Mouse (Mus musculus) midbrain, embryonic 14.5 days (tissue): ENCODE data around the gene Adamts14. TPM values are rescaled to one million over a fixed set of nuclear protein-coding genes. Genes with fewer than 3 reads are reported as not detected.

Source experiments
- ATAC-seq: fragments of 200-750 bp; cut with Nextera tagmentation; 2 replicates; pipeline ENCODE4 v1.8.0; 2017; ENCODE audit warnings: moderate number of reproducible peaks, moderate library complexity; ENCODE audit not compliant: low FRiP score, low TSS enrichment
- DNase-seq: peaks from one replicate; pipeline ENCODE4 v3.0.0-alpha.2; 2015
- H3K27ac ChIP-seq: fragments of 300-500 bp; sonication (generic); replicated peaks from 2 replicates; pipeline ENCODE4 v1.5.1; 2014; ENCODE audit warnings: mild to moderate bottlenecking, low read depth, low read length, moderate library complexity
- H3K27me3 ChIP-seq: fragments of 300-500 bp; sonication (generic); 2 replicates; pipeline ENCODE4 v1.6.1; 2014; ENCODE audit warnings: low read length, control low read depth, mixed read lengths; ENCODE audit not compliant: control insufficient read depth, insufficient read depth
- H3K36me3 ChIP-seq: fragments of 300-500 bp; sonication (generic); 2 replicates; pipeline ENCODE4 v1.6.1; 2014; ENCODE audit warnings: low read length, control low read depth; ENCODE audit not compliant: control insufficient read depth, insufficient read depth
- H3K4me1 ChIP-seq: fragments of 300-500 bp; sonication (generic); 2 replicates; pipeline ENCODE4 v1.6.1; 2014; ENCODE audit warnings: mild to moderate bottlenecking, antibody characterized with exemption, low read length, control low read depth; ENCODE audit not compliant: control insufficient read depth, insufficient read depth
- H3K4me2 ChIP-seq: fragments of 300-500 bp; sonication (generic); 2 replicates; pipeline ENCODE4 v1.6.1; 2014; ENCODE audit warnings: mild to moderate bottlenecking, low read length, moderate library complexity
- H3K4me3 ChIP-seq: fragments of 300-500 bp; sonication (generic); replicated peaks from 2 replicates; pipeline ENCODE4 v1.5.1; 2014; ENCODE audit warnings: low read depth, low read length
- H3K9ac ChIP-seq: fragments of 300-500 bp; sonication (generic); replicated peaks from 2 replicates; pipeline ENCODE4 v1.6.1; 2014; ENCODE audit warnings: mild to moderate bottlenecking, low read length, moderate library complexity
- H3K9me3 ChIP-seq: fragments of 300-500 bp; sonication (generic); 2 replicates; pipeline ENCODE4 v1.6.1; 2016; ENCODE audit warnings: low read length, control low read depth, mixed read lengths; ENCODE audit not compliant: control insufficient read depth
- WGBS: fragments of 180-500 bp; shearing (Covaris S2); extraction: QIAGEN DNeasy Blood & Tissue Kit; methylation state at CpG from one replicate; pipeline ENCODE4 v1.1.7; 2014; 5-methylcytosine and 5-hydroxymethylcytosine counted together
- polyA plus RNA-seq: library from polyadenylated mRNA; unstranded; fragments of >200 nt; fragmentation: Nextera tagmentation; extraction: Ambion mirVana; gene quantifications from 2 replicates; pipeline ENCODE4 v1.2.1, GENCODE M21; 2014

Gene Adamts14
- polyA plus RNA-seq, 1 experiment from 2014 or later: 0.22 TPM

DNA sequence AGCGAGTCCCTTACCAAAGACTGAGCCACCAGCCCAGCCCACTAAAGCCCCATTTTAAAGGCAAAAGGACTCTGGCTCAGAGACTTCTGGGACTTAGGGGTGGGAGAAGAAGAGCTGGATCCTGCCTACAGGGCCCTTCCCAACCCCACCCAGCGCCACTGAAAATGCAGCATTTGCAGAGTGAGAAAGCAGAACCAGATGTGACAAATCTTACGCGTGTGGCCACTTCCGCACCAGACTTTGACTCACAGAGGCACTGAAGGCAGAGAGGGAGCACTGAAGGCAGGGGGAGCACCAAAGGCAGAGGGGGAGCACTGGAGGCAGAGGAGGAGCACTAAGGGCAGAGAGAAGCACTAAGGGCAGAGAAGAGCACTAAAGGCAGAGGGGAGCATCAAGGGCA lies 5.9 kb downstream of the Adamts14 start:
- H3K4me3 ChIP-seq: no peak overlapping the region
- no peak overlapping the region for H3K27ac ChIP-seq
- ATAC-seq (no peak), DNase-seq (no peak)
- no peak overlapping the region for H3K9ac ChIP-seq
- H3K9me3 ChIP-seq: no peaks in the 10 kb centered on the region
- no peak overlapping the region for H3K4me2 ChIP-seq
- 94% methylated on average over 5 of the region's 5 CpGs for WGBS
- H3K27me3 ChIP-seq: peaks cover 6% of the 10 kb centered on the region; the same call in 1 of the 2 replicates
- H3K36me3 ChIP-seq: no peaks in the 10 kb centered on the region
- H3K4me1 ChIP-seq: no peaks in the 10 kb centered on the region

DNA sequence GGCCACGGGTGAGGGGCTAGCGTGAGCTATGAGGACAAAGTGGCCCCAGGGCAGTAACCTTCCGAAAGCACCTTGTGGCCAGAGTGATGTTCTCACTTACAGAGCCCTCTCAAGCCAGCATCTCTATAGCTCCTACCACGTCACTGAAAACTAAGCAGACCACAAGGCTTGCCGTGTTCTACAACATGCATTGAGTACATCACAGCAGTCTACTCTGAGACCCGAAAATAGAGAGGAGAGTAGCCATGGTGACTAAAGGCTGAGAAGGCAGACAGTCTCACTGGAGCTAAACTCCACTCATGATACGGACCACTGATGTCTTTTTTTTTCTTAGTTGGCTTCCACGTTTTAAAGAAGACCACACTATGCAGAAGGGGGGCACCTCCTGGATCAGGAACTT lies 9.6 kb downstream of the Adamts14 start:
- H3K27ac ChIP-seq: no peak overlapping the region
- no peak overlapping the region for H3K9ac ChIP-seq
- no peak for ATAC-seq
- H3K27me3 ChIP-seq: no peaks in the 10 kb centered on the region
- H3K4me3 ChIP-seq: no peak overlapping the region
- no peaks in the 10 kb centered on the region for H3K9me3 ChIP-seq
- DNase-seq: no peak
- H3K36me3 ChIP-seq: no peaks in the 10 kb centered on the region
- no peak overlapping the region for H3K4me2 ChIP-seq
- 78% methylated on average over 8 of the region's 8 CpGs for WGBS
- H3K4me1 ChIP-seq: no peaks in the 10 kb centered on the region

DNA sequence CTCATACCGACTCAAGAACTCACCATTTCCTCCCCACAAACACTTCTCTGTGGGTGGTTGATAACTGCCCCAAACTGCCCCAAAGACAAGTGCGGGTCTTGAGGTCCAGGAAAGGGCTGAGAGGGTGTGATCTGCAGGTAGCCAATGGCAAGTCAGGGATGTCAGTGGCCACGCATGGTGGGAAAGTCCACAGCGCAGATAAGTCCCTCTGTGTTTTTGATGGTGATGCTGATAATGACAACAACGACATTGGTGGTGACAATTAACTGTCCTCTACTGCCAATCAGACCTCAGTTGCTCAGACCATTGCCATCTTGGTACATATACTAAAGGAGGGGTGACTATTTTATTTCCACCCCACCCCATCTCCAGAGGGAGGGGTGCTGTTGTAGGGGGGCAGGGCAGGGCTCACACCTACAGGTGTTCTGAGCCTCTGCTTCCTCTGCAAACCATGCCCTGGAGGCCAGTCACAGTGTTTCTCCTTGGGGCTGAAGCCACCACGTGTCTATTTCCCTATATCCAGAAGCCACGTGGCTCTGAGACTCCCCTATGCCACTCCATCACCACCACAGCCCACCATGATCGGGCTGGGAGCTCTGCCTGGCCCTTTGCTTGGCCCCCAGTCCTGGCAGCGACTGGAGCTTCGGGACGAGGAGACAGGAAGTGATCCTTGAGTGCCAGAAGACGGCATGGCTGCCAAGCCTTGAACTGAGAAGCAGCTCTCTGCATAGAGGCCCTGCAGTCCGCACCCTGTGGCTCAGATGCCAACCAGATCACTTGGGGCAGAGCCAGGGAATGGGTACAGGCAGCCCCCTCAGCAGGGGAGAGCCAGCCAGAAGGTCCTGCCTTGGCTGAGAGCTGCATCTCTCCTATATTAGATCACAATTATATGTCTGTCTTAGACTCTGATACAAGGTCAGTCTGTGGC lies 11.7 kb downstream of the Adamts14 start:
- no peak overlapping the region for H3K4me2 ChIP-seq
- H3K9me3 ChIP-seq: no peaks in the 10 kb centered on the region
- ATAC-seq (no peak), DNase-seq (no peak)
- 78% methylated on average over 13 of the region's 13 CpGs for WGBS
- H3K9ac ChIP-seq: no peak overlapping the region
- no peak overlapping the region for H3K27ac ChIP-seq
- no peak overlapping the region for H3K4me3 ChIP-seq
- H3K27me3 ChIP-seq: no peaks in the 10 kb centered on the region
- no peaks in the 10 kb centered on the region for H3K4me1 ChIP-seq
- H3K36me3 ChIP-seq: no peaks in the 10 kb centered on the region

DNA sequence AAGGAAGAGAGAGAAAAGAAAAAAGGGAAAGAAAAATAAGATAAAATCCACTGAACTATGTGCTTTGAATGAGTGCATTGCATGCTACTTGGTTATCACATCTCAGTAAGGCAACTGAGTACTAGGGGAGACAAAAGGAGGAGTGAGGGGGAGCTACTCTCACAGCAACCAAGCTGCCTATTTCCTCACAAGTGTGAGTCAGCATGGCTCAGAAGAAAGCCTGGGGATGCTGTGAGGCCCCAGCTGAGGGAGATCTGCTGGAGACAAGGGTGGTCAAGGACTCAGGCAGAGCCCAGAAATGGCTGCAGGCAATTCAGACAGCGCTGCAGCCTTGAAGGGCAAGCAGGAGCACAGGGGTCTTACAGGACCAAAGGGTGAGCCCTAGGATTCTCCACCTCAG lies 15.1 kb downstream of the Adamts14 start:
- ATAC-seq (no peak), DNase-seq (no peak)
- Histone ChIP-seq H3K9ac (no peak overlapping the region), H3K27ac (no peak overlapping the region), H3K4me3 (no peak overlapping the region), H3K36me3 (no peaks in the 10 kb centered on the region), H3K9me3 (peaks cover 2% of the 10 kb centered on the region; the same call in 1 of the 2 replicates), H3K4me2 (no peak overlapping the region), H3K27me3 (no peaks in the 10 kb centered on the region), H3K4me1 (no peaks in the 10 kb centered on the region)
- 88% methylated on average over 1 of the region's 1 CpGs for WGBS

DNA sequence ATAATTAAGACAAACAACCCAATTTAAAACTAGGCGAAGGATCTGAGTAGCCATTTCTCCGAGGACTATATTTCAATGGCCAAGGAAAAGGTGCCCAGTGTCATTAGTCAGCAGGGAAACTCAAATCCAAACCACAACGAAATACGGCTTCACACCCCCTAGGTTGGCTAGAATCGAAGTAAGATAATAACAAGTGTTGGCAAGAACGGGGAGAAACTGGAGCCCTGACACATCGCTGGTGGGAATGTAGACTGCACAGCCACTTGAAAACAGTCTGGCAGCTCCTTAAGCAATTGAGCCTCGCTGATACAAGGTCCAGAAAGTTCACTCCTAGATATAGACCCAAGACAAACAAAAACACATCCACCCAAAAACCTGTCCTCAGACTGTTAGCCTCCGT lies 16.6 kb downstream of the Adamts14 start:
- H3K27me3 ChIP-seq: no peaks in the 10 kb centered on the region
- no peaks in the 10 kb centered on the region for H3K4me1 ChIP-seq
- H3K9ac ChIP-seq: no peak overlapping the region
- no peak overlapping the region for H3K27ac ChIP-seq
- H3K9me3 ChIP-seq: peaks cover 2% of the 10 kb centered on the region; the same call in 1 of the 2 replicates
- no peak overlapping the region for H3K4me2 ChIP-seq
- WGBS: 95% methylated on average over 9 of the region's 9 CpGs
- ATAC-seq (no peak), DNase-seq (no peak)
- H3K4me3 ChIP-seq: no peak overlapping the region
- H3K36me3 ChIP-seq: no peaks in the 10 kb centered on the region

DNA sequence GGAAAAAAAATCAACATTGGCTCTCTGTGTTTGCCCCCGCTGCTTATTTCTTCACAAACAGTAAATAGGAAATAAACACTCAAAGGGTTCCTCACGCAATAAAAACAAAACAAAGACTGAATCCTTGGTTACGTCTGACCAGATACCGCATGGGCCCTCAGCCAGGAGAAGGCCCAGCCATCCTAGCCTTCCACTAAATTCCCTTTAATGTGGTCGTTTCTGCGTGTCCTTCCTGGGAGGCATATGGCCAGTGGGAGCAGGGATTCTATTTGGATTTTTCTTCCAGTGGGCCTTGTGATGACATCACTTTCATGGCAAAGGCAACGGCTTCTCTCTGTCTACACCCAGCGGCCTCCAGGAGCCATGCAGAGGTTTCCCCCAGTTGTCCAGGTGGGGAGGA lies 18.0 kb downstream of the Adamts14 start:
- Histone ChIP-seq H3K4me1 (no peaks in the 10 kb centered on the region), H3K4me3 (no peak overlapping the region), H3K27ac (no peak overlapping the region), H3K4me2 (no peak overlapping the region), H3K27me3 (no peaks in the 10 kb centered on the region), H3K9me3 (peaks cover 2% of the 10 kb centered on the region; the same call in 1 of the 2 replicates), H3K9ac (no peak overlapping the region), H3K36me3 (no peaks in the 10 kb centered on the region)
- DNase-seq: no peak
- ATAC-seq: no peak
- 79% methylated on average over 8 of the region's 8 CpGs for WGBS

DNA sequence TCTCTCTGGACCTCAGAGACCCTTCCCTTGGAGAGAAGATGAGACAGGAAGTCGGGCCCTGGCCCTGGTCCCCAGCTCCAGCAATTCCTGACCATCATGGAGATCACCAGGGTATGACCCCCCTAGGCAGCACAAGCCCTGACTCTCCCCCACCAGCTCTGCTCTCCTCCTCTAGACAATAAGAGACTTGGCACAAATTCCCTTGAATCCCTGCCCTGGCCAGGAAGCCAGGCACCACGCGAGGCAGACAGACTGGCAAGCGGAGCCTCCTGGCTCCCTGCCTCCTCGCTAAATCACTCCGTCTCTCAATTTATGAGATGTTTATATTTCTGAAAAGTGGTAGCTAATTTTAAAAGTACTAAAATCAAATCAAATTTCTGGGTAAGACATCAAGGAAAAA lies 18.5 kb downstream of the Adamts14 start:
- H3K4me3 ChIP-seq: no peak overlapping the region
- no peak overlapping the region for H3K27ac ChIP-seq
- no peak overlapping the region for H3K9ac ChIP-seq
- no peak for ATAC-seq
- H3K4me2 ChIP-seq: no peak overlapping the region
- H3K27me3 ChIP-seq: no peaks in the 10 kb centered on the region
- peak; percentile 46 for DNase-seq
- peaks cover 2% of the 10 kb centered on the region; the same call in 1 of the 2 replicates for H3K9me3 ChIP-seq
- no peaks in the 10 kb centered on the region for H3K4me1 ChIP-seq
- H3K36me3 ChIP-seq: no peaks in the 10 kb centered on the region
- 75% methylated on average over 6 of the region's 6 CpGs for WGBS

DNA sequence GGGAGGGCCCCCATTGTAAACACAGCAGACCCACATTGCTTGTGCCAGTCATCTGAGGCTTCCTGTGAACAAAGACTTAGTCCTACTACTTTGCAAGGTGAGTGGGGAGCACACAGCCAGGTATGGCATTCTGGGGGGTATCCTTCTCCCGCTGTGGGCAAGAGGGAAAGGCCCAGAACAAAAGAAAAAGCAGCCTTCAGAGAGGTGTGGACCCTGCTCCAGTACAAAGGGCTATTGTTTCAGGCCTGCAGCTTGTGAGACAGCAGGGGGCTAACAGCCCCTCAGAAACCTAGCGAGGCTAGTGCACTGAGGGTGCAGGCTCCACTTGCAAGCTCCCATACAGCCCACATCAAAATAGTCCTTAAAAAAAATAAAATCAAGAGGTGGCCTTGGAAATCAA lies 23.3 kb downstream of the Adamts14 start:
- Histone ChIP-seq H3K4me3 (no peak overlapping the region), H3K9me3 (peaks cover 2% of the 10 kb centered on the region; the same call in 1 of the 2 replicates), H3K27ac (no peak overlapping the region), H3K4me2 (no peak overlapping the region), H3K36me3 (no peaks in the 10 kb centered on the region), H3K4me1 (no peaks in the 10 kb centered on the region), H3K27me3 (no peaks in the 10 kb centered on the region), H3K9ac (no peak overlapping the region)
- 16% methylated on average over 2 of the region's 2 CpGs for WGBS
- DNase-seq (no peak), ATAC-seq (no peak)

DNA sequence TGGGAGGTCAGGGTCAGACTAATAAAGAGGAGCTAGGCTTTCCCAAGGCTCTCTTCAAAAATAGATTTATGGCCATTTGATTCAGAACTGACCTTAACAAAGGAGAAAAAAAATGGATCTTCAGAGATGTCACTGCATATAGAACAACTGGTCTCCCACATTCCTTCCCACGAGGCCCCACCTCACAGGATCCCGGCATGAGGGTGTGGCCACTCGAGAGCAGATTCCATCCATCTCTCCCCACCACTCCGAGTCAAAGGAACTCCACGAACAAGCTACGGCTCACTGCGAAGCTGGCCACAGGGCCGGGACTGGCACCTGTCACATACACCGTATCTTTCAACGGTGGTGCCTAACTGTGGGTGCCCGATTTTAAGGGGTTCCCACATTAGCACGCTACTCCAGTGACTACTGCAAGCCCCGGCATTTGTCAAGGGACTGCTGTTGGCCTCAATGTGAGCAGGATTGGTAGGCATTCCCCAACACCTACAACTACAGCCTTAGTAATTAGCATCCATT lies 24.6 kb downstream of the Adamts14 start:
- WGBS: 86% methylated on average over 13 of the region's 13 CpGs

More for the DNA sequence above, 24.6 kb downstream of the Adamts14 start:
- H3K36me3 ChIP-seq: no peaks in the 10 kb centered on the region
- H3K4me1 ChIP-seq: no peaks in the 10 kb centered on the region
- H3K27ac ChIP-seq: no peak overlapping the region
- H3K9me3 ChIP-seq: peaks cover 2% of the 10 kb centered on the region; the same call in 1 of the 2 replicates
- H3K4me3 ChIP-seq: no peak overlapping the region
- no peak overlapping the region for H3K4me2 ChIP-seq
- DNase-seq (no peak), ATAC-seq (no peak)
- H3K9ac ChIP-seq: no peak overlapping the region
- no peaks in the 10 kb centered on the region for H3K27me3 ChIP-seq
